Mouse (Mus musculus) lung, postnatal 10 days (tissue): ENCODE measurements around the gene Icos.

ENCODE experiments used
- DNase-seq: peaks from one replicate; pipeline ENCODE4 v3.0.0; 2021

The Icos gene

DNA sequence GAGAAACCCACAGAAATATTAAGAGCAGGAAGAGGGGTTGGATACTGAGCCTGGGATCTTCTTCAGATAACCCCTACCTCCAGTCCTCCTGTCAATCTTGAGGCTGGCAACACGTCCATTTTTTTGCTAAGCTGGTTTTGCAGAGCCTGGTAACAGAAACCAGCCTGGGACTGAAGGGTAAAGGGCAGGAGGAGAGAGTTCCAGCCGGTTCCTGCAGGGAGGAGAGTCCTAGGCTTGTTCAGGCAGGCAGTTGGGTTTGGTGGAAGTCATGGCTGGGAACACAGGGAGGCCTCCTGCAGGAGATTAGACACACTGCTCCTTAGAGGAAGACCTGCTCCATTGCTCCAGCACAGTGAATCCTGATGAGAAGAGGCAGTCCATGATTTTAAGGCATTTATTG lies 10.2 kb upstream of the Icos start:
- DNase-seq, result no peak

- DNase-seq, result no peak
Observed at GRCm38 (mm10) chr1:60970846-60971245, 6.9 kb upstream of the Icos start.

GRCm38 (mm10) chr1:60974221-60974620 lies 3.5 kb upstream of the Icos start:
- DNase-seq, result no peak

DNA sequence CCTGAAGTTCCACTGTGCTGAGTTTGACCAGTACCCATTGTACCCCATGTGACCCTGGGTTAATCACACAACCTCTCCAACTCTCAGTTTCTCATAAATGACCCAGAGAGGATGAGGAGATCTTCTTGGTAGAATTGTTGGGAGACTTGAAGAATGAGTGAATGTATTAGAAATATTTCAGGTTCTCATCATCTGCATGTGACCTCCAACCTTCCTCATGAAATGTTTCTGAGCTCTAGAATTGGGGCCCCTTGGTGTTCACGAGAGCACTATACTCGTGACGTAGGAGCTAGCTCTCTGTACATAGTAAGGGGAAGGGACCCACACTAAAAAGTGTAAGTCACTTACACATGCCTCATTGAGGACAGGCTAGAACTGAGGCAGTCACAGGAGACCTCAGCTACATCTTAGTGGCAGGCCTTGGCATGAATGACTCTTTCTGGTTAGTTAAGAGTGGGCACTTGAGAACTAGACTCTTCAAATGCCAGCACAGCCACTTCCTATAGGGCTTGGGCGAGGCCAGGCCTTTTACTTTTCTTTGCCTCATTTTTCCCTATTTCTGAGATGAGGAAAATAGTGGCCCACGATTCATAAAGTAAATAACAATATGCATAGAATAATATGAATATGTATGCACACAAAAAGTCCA lies 2.0 kb upstream of the Icos start:
- DNase-seq, result no peak

GRCm38 (mm10) chr1:60979126-60979842 lies 1.6 kb downstream of the Icos start:
- DNase-seq, result peak; percentile 11

DNA sequence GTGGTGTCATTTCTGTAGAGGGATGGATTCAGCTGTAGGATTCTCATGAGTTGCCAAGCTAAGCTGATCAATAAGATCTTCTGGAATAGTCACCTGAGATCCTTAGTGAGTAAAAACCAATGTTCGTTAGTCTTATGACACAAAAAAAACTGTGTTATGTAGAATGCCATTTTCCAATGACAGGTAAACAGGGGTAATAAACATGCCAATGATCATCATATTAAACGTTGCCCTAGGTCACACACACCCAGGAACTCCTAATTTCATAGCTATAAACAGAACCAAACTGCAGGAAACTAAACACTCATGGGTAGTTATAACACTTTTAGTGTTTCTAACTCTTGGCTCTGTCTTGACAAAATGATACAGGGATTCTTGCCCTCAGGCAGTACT lies 2.1 kb downstream of the Icos start:
- DNase-seq, result no peak

DNA sequence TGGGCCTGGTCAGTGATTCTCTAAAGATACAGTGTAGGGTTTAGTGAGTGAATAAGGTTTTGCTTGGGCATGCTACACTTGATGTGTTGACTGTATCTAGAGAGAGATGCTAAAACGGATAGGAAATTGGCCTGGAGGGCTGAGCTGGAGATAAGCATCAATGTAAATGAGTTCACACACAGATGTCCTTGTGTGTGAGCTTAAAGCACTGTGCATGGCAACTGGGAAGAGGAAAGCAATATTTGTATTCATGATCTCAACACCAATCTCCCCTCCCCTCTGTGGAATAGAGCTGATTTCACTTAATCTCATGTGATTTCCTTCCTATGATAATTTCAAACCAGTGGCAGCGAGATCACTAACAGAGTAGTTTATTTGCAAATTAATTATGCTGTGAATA lies 7.3 kb downstream of the Icos start:
- DNase-seq, result no peak

- DNase-seq, result no peak
Observed at GRCm38 (mm10) chr1:60986141-60986540, 8.4 kb downstream of the Icos start.

GRCm38 (mm10) chr1:60989086-60989485 lies 11.4 kb downstream of the Icos start:
- DNase-seq, result no peak

GRCm38 (mm10) chr1:60990305-60990704 lies 12.6 kb downstream of the Icos start:
- no peak for DNase-seq

DNA sequence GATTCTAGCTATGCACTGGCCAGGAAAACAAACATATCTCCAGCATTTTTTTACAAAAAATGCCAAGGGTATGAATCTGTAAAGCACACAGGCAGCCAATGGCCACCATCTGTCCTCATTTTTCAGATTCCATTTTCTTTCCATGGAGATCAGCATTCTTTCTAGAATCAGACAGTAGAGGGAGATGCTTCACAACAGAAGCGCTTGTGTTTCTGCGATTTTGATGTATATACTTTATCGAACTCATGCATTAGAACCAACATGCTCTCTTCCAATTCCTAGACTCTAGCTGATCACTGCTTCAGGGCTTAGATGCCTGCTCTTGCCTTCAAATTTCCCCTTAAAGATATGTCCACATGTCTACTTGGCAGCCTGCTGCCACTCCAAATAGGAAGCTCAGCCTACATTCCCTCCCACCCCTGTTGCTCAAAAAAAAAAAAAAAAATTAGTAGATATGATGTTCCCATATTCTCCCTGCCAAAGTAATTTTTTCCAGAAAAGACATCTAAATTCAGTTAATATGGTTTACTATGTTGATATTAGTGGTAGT lies 20.4 kb downstream of the Icos start:
- DNase-seq, result no peak

DNA sequence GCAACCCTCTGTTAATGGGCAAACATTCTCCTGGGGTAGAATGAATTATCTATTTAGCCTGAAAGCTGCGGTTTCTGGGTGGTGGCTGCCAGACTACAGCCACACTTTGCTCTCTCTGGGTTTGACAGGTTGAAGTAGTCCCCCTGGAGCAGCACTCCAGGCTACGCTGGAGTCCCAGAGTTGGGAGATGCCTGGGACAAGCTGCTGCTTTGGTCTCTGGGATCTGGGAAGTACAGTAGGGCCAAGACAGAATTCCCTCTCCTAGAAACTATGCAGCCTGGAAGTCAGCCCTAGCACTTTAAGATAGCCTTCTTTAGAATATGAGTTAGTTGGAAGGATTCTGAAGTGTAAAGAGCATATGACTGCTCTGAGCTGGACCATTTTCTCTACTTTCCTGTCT lies 21.0 kb downstream of the Icos start:
- DNase-seq, result no peak

GRCm38 (mm10) chr1:61001786-61002354 lies 24.1 kb downstream of the Icos start:
- no peak for DNase-seq

- no peak for DNase-seq
Observed at GRCm38 (mm10) chr1:61006229-61006628, 28.5 kb downstream of the Icos start.

DNA sequence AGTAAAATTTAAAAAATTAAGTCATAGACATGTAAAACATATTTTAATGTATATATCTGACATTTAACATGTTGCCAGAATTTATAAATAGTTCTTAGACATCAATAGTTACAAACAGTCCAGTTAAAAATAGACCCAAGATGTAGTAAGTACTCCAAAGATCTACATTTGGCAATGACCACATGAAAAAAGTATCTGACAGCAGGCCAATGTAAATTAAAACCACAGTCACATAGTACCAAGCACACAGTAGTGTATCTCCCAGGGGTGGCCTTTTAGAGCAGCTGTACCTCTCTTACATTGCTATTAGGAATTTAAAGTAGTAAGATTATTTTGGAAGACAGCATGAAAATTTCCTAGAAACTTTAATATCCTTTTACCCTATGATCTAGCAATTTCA lies 29.8 kb downstream of the Icos start:
- no peak for DNase-seq

GRCm38 (mm10) chr1:61016578-61017118 lies 38.9 kb downstream of the Icos start:
- DNase-seq, result no peak

DNA sequence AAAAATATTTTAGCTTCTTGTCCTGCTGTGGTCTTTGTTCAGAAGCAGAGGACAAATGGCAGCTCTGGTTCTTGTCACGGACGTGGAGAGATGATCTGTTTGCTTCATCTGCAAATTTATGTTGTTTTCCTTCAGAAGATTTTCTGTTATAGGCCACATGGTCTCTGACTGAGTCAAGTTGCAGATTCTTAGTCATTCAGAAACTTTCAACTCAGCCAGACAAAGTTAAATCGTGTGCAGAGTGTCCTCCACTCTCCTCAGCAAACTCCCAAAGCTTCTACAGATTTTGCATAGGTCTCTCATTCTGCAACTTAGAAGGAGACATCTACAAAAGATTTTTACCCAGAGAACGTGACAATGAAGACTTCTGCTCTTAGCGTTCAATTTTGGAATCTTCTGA lies 49.0 kb downstream of the Icos start:
- DNase-seq, result no peak

DNA sequence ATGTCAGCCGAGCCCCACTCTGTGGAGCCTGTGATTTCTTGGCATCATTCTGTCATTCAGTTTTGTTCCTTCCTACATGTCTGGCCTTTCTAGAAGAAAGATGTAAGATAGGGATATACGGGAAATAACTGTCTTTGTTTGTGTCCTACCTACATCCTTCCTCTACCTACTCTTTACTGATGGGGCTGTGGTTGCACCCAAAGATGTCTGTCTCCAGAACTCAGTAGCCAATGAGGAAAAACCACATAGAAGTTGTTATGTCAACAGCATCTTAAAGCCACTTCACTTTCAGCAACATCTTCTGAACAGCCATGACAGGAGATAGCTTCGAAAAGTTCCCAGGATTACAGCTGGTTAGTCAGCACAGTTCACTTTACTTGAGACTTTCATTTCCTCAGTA lies 49.8 kb downstream of the Icos start:
- DNase-seq, result no peak

DNA sequence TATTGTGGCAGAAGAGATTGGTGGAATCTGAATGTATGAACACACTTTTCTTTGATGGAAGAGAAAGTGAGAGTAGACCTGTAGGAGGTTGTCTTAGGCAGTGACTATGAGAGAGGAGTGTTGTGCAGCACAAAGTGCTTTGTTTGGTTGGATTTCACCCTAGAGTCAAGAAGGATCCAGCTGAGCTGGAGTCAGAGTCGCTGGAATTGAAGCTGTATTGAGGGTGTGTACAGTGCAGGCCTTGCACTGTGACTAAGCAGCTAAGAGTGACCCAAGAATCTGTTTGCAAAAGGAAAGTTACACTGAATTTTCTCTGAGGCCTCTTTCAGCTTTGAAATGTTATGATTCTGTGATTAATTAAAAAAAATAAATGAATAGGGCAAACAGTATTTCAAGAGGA lies 52.2 kb downstream of the Icos start:
- DNase-seq, result no peak

GRCm38 (mm10) chr1:61030532-61030931 lies 52.8 kb downstream of the Icos start:
- no peak for DNase-seq

DNA sequence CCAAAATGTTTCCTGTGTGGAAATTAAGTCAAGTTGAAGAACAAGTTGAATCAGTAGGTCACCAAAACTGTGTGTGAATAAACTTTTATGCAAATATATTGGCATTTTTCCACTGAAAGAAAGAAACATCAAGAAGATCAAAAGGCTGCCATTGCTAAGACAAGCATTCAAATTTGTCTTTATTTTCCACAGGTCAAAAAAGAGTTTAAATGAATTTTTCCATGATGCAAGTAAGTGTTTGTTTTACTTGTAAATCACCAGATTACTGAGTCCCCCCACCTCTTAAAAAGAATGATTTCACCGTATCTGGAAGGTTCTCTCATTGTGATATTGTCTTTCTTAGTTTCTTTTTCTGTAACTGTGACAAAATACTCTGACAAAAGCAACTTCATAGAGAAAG lies 57.5 kb downstream of the Icos start:
- DNase-seq, result no peak

- DNase-seq, result peak; percentile 11
Observed at GRCm38 (mm10) chr1:61038223-61038622, 60.5 kb downstream of the Icos start.

- DNase-seq, result no peak
Observed at GRCm38 (mm10) chr1:61039310-61039709, 61.6 kb downstream of the Icos start.

GRCm38 (mm10) chr1:61040401-61040800 lies 62.7 kb downstream of the Icos start:
- no peak for DNase-seq
